Comparison of ENCODE assay signal across 8 mouse cellular contexts in genomic region chr1:66817453-66817839, GRCm38 (mm10). TPM values are rescaled to one million over a fixed set of nuclear protein-coding genes. Genes with fewer than 3 reads are reported as not detected.
DNase-seq lines count a peak whose midpoint lies in the region; ATAC-seq and TF ChIP-seq lines count a peak whose summit lies in the region.

Kansl1l (minus strand) TSS chr1:66817562.

- peaks cover 34% of the 10 kb centered on the region for H3K79me2 ChIP-seq in macrophage (ENCODE audit: inconsistent target)

- DNase-seq in gastrocnemius, adult 2 months = peak; percentile 98
- DNase-seq in hindbrain, postnatal 0 days (ENCODE audit: low spot score) = peak; percentile 97
- DNase-seq in left cerebral cortex, adult 2 months (ENCODE audit: extremely low spot score in 1 of 2, low spot score in 2 of 2) = peak; percentile 94 to 95
- DNase-seq in retina, postnatal 7 days (ENCODE audit: low read depth, low spot score) = peak; percentile 91
- DNase-seq in urinary bladder, adult 18-20 months (ENCODE audit: low spot score in 2 of 2) = peak; percentile 90 to 92

- ATAC-seq in activated CD4-positive, CD25-positive, alpha-beta regulatory T cell, adult 4 months = peak; percentile 67
- ATAC-seq in common myeloid progenitor, adult 5-6 weeks (replicated peaks; ENCODE audit: low read depth, poor library complexity, severe bottlenecking) = peak; percentile 41
- peak; percentile 92 for ATAC-seq in hindbrain, postnatal 0 days

- H3K9me3 ChIP-seq in hindbrain, postnatal 0 days (ENCODE audit: low read length) = no peaks in the 10 kb centered on the region

- peak within 1 kb of the TSS; percentile 98 for H3K27ac ChIP-seq in gastrocnemius, adult 2 months
- peak within 1 kb of the TSS; percentile 95 for H3K27ac ChIP-seq in hindbrain, postnatal 0 days
- H3K27ac ChIP-seq in left cerebral cortex, adult 2 months = peak within 1 kb of the TSS; percentile 97
- H3K27ac ChIP-seq in macrophage = peak within 1 kb of the TSS; percentile 93

- intact Hi-C loops in gastrocnemius, adult 2 months (cut with DNase I) = loop anchor here (2.0 to 5.0 kb wide), 3 partner anchors 35 to 117 kb away; partner anchors contain the start of genes Acadl and Rpe
- intact Hi-C loops in left cerebral cortex, adult 2 months (cut with DNase I) = loop anchor here (1.0 to 10.0 kb wide), 5 partner anchors 45 to 1283 kb away; partner anchors contain the start of genes Acadl, Lancl1, Map2 and Rpe

- H3K4me3 ChIP-seq in gastrocnemius, adult 2 months = peak within 1 kb of the TSS; percentile 97
- H3K4me3 ChIP-seq in hindbrain, postnatal 0 days (ENCODE audit: low read length) = peak within 1 kb of the TSS; percentile 61
- peak within 1 kb of the TSS; percentile 83 for H3K4me3 ChIP-seq in left cerebral cortex, adult 2 months
- peak within 1 kb of the TSS; percentile 80 for H3K4me3 ChIP-seq in macrophage (ENCODE audit: inconsistent target)

- peak within 1 kb of the TSS; percentile 94 for H3K9ac ChIP-seq in hindbrain, postnatal 0 days (replicated peaks; ENCODE audit: low read length)

- no peaks in the 10 kb centered on the region for H3K36me3 ChIP-seq in hindbrain, postnatal 0 days (ENCODE audit: insufficient read depth, low read length)
- no peaks in the 10 kb centered on the region for H3K36me3 ChIP-seq in macrophage (ENCODE audit: inconsistent target)

- H3K27me3 ChIP-seq in hindbrain, postnatal 0 days (ENCODE audit: insufficient read depth, low read length) = no peaks in the 10 kb centered on the region

- no peak for TF ChIP-seq CTCF in gastrocnemius, adult 2 months (IDR thresholded peaks at IDR 0.05)
- no peak for TF ChIP-seq CTCF in hindbrain, postnatal 0 days (IDR thresholded peaks at IDR 0.05; ENCODE audit: low read depth)
- TF ChIP-seq CTCF in left cerebral cortex, adult 2 months (IDR thresholded peaks at IDR 0.05) = no peak

- peak within 1 kb of the TSS; percentile 75 for H3K4me2 ChIP-seq in hindbrain, postnatal 0 days (ENCODE audit: low read depth, low read length)

- peaks cover 3% of the 10 kb centered on the region; the same call in 1 of the 2 replicates for H3K4me1 ChIP-seq in hindbrain, postnatal 0 days (ENCODE audit: insufficient read depth, low read length)

- 1% methylated on average over 30 of the region's 56 CpGs for WGBS in hindbrain, postnatal 0 days
- WGBS in macrophage (ENCODE audit: missing documents) = 3% methylated on average over 46 of the region's 56 CpGs

RNA-seq across cellular contexts. Expression of gene Kansl1l, which starts in this region (rescaled TPM):
- 1 to 10 TPM; 8.8 to 9.8 TPM for polyA plus RNA-seq in activated CD4-positive, CD25-positive, alpha-beta regulatory T cell, adult 4 months (2017; shearing (Covaris generic))
- total RNA-seq in common myeloid progenitor, adult 5-6 weeks (2017) = 46.3 and 57.1 TPM in 2 replicates
- total RNA-seq in gastrocnemius, adult 2 months (2021) = 10 to 100 TPM; 23.2 to 23.8 TPM
- total RNA-seq in hindbrain, postnatal 0 days (2014; rRNA removed) = 16.4 and 19.3 TPM in 2 replicates
- 10.1 and 10.6 TPM in 2 replicates for polyA plus RNA-seq in hindbrain, postnatal 0 days (2015; fragmentation: Nextera tagmentation; extraction: Ambion mirVana)
- total RNA-seq in left cerebral cortex, adult 2 months (2021) = 10 to 100 TPM; 17.2 to 19.5 TPM
- total RNA-seq in macrophage (2018; cell fraction: chromatin; rRNA removed) = 100 to 1,000 TPM in 2 of 26 experiments, 10 to 100 TPM in 24; 29.7 to 121 (median 65.0) TPM
- 10 to 100 TPM in 12 of 26 experiments, 1 to 10 TPM in 14; 7.8 to 15.5 (median 9.7) TPM for total RNA-seq in macrophage (2018; cell fraction: cytosol; rRNA removed)
- total RNA-seq in macrophage (2018; cell fraction: nucleus; rRNA removed) = 10 to 100 TPM; 23.8 to 92.7 (median 44.0) TPM
- 5.3 to 8.0 TPM (median 7.3 TPM) in 3 replicates for polyA plus RNA-seq in macrophage (2018)

Comparison
In these comparisons a context has a peak if more than half of its experiments do, and no peak if none do; other contexts are left out.
1. Peak in every context shown above with its lines: DNase-seq, ATAC-seq, H3K4me3 ChIP-seq and H3K27ac ChIP-seq.
2. ATAC-seq: peak in every context shown above with its lines; median percentile 92 in hindbrain, postnatal 0 days; 67 in activated CD4-positive, CD25-positive, alpha-beta regulatory T cell, adult 4 months; 41 in common myeloid progenitor, adult 5-6 weeks.